Mouse (Mus musculus): ENCODE measurements around the gene Col6a6. TPM values are rescaled to one million over a fixed set of nuclear protein-coding genes. Genes with fewer than 3 reads are reported as not detected.
"Not testable (repeated sequence)": the region's sequence is repeated elsewhere in the genome, so short reads cannot be mapped to it uniquely, and the experiment has no call there.

Gene Col6a6
- polyA plus RNA-seq, 1 experiment, result 0.75 TPM

DNA sequence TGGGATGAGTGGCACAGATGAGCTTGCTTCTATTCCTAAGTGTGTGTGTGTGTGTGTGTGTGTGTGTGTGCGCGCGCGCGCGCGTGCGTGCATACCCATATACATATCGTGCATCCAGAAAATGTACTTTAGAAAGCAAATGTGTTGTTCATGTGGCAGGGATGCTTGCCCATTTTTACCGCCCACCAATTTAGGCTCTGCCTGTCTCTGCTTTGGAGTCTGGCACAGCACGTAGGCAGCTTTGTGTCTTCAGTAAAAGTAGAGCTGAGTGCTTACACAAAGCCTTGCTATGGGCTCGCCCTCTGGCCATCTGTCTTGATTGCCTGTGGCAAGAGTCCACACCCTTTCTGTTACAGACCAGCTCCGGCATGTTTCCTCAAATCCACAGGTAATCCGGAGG lies 135.5 kb downstream of the Col6a6 start:
- Histone ChIP-seq H3K4me3 (ENCODE audit: insufficient read depth, low read depth, low read length) (no peak overlapping the region), H3K4me1 (ENCODE audit: control insufficient read depth, insufficient read depth, insufficient read length, low read length) (no peaks in the 10 kb centered on the region), H3K27ac (replicated peaks; ENCODE audit: low read depth, low read length) (no peak overlapping the region)

DNA sequence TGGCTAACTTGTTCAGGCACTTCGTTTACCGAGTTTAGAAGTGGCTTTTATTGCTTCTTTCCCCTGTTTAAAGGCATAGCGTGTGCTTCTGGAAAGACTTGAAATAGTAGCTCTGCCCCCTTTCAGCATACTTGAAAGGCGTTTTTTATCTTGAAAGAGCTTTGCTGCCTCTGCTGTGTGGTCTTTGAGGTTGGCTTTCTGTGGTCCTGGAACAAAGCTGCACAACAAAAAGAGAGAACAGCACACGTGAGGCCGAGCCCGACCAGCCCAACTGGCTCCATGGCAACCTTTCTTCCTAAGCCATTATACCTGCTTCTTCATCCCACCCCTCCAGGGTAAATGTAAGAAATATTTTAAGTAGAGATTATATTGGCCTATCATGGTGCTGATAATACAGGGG lies 138.5 kb downstream of the Col6a6 start:
- H3K4me1 ChIP-seq (ENCODE audit: control insufficient read depth, insufficient read depth, insufficient read length, low read length), result no peaks in the 10 kb centered on the region
- H3K4me3 ChIP-seq (ENCODE audit: insufficient read depth, low read depth, low read length), result no peak overlapping the region
- no peak overlapping the region for H3K27ac ChIP-seq (replicated peaks; ENCODE audit: low read depth, low read length)

DNA sequence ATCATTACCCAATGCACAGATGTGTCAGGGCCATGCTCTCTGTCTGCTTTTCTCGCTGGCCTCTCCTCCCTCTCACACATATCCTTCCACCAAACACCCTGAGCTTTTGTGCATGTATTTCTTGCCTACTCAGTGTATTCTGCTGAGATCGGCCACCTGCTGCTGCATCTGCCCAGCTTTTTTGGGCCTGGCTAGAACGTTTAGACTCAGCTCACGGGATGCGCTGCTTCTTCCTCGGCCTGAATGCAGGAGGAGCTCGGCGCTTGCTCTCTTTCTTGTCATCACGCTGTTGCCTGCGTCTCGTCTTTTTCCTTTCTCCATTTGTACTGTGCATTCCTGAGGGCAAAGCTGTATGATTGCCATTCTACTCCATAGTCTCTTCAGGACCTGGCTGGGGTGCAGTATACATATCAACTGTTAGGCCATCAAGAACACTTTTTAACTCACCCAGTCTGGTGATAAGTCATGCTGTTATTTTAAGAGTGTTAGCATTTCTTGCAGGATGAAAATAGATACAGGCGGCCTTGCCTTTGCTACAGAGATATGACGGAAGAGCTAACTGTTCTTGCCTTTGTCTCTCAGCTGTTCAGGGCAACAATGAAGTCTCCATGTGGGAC lies 143.3 kb downstream of the Col6a6 start:
- H3K4me1 ChIP-seq (ENCODE audit: control insufficient read depth, insufficient read depth, insufficient read length, low read length), result no peaks in the 10 kb centered on the region
- no peak overlapping the region for H3K27ac ChIP-seq (replicated peaks; ENCODE audit: low read depth, low read length)
- H3K4me3 ChIP-seq (ENCODE audit: insufficient read depth, low read depth, low read length), result no peak overlapping the region

DNA sequence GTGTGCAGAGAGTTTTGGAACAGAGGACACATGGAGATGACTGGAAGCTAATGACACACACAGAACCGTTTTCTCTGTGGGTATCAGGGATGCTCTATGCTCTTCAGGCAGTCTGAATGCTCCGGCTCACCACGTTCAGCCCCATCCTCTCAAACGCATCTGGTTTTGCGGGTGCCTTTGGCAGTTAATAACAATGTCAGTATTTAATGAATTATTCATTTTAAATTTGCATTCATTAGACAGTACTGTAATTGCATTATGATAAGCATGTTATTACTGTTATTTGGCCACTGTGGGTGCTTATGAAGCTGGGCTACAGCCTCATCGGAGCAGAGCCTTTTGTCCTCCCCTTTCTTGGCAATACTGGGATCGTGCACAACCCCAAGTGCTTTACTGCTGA lies 146.6 kb downstream of the Col6a6 start:
- no peaks in the 10 kb centered on the region for H3K4me1 ChIP-seq (ENCODE audit: control insufficient read depth, insufficient read depth, insufficient read length, low read length)
- H3K27ac ChIP-seq (replicated peaks; ENCODE audit: low read depth, low read length), result no peak overlapping the region
- H3K4me3 ChIP-seq (ENCODE audit: insufficient read depth, low read depth, low read length), result no peak overlapping the region

DNA sequence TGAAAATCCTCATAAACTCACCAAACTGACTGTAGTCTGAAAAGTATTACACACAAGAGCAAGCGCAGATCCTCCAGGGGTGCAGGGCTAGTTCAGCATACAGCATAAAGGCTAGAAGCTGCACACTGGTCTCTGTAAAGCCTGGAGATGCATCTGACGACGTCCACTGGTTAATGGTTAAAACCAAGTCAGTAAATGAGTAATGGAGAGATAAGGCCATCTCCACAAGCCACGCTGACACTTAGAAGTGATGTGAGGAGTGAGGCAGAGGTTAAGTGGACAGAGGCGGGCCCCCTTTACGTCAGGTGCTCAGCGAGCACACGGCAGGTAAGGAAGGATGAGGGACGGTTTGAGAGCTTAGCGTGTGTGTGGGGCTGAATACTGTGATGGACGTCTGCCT lies 152.0 kb downstream of the Col6a6 start:
- H3K4me3 ChIP-seq (ENCODE audit: insufficient read depth, low read depth, low read length), result no peak overlapping the region
- H3K4me1 ChIP-seq (ENCODE audit: control insufficient read depth, insufficient read depth, insufficient read length, low read length), result no peaks in the 10 kb centered on the region
- no peak overlapping the region for H3K27ac ChIP-seq (replicated peaks; ENCODE audit: low read depth, low read length)

DNA sequence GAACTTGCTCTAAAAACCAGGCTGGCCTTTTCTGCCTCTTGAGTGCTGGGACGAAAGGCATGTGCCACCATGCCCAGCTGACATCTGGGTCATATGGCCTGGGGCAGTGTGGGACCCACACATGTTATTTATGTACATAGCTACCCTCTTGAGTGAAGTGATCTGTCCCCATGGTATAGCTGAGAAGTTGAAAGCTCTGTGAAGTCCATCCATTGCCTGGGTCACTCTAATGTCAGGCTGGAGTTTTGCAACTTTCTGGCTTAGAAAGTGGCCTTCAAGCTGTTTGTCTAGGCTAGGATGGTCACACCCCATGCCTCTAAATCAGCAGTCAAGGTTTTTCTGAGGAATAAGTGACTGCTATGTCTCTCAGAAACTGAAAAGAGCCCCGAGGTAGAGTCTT lies 155.9 kb downstream of the Col6a6 start:
- H3K27ac ChIP-seq (replicated peaks; ENCODE audit: low read depth, low read length), result no peak overlapping the region

DNA sequence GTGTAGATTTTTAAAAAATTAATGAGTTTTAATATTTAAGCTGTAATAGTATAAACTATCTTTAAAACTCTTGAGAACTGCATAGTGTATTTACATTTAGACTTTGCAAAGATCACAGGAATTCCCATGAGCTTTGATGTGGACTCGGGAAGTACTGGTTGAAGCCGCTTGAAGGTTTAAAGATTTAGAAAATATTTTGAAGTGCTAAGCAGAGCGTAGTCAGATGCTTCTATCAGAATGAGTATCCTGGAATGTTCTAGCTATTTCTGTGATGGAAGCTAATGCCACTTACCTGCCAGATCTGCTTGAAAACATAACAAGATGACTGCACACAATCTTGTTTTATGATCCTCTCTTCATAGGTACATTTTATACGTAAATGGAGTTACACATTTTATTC lies 157.0 kb downstream of the Col6a6 start:
- H3K4me1 ChIP-seq (ENCODE audit: control insufficient read depth, insufficient read depth, insufficient read length, low read length), result no peaks in the 10 kb centered on the region
- H3K4me3 ChIP-seq (ENCODE audit: insufficient read depth, low read depth, low read length), result no peak overlapping the region
- H3K27ac ChIP-seq (replicated peaks; ENCODE audit: low read depth, low read length), result no peak overlapping the region

More for the DNA sequence above, 155.9 kb downstream of the Col6a6 start:
- no peaks in the 10 kb centered on the region for H3K4me1 ChIP-seq (ENCODE audit: control insufficient read depth, insufficient read depth, insufficient read length, low read length)
- H3K4me3 ChIP-seq (ENCODE audit: insufficient read depth, low read depth, low read length), result no peak overlapping the region

DNA sequence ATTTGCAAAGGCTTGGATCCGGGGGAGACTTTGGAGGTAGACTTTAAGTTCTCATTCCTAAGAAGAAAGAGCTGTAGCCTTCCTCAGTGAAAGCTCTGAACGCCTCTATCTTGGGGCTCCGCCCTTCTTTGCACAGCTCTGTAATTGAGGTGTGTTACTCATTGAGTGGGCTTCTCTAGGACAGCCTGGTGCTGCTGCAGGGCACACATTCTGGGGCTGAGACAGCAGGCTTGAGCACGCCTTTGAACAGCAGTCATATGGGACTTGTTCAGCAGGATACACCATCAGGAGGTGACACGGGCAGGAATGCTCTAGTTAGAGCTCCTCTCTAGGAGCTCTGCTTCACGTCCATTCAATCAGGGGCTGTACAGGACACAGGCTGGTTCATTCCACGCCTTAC lies 162.7 kb downstream of the Col6a6 start:
- Histone ChIP-seq H3K27ac (replicated peaks; ENCODE audit: low read depth, low read length) (no peak overlapping the region), H3K4me1 (ENCODE audit: control insufficient read depth, insufficient read depth, insufficient read length, low read length) (no peaks in the 10 kb centered on the region), H3K4me3 (ENCODE audit: insufficient read depth, low read depth, low read length) (no peak overlapping the region)

DNA sequence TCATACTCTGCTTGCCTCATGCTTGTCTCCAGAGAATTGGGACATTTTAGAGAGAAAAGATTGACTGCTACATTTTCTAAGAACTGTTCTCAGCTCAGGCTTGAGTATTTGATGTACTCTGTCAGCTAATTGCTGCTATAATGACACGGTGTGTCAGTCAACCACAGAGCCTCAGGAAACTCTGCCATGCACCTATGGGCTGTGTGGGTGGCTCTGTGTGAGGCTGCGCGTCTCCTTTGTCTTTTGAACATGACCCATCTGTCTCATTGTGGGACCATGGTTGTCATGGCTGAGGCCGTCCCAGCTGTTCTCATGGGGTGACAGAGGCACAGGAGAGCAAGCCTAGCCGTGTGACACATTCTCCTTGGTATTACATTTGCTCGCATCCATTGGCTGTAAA lies 168.1 kb downstream of the Col6a6 start:
- Histone ChIP-seq H3K4me3 (ENCODE audit: insufficient read depth, low read depth, low read length) (no peak overlapping the region), H3K27ac (replicated peaks; ENCODE audit: low read depth, low read length) (no peak overlapping the region), H3K4me1 (ENCODE audit: control insufficient read depth, insufficient read depth, insufficient read length, low read length) (no peaks in the 10 kb centered on the region)

DNA sequence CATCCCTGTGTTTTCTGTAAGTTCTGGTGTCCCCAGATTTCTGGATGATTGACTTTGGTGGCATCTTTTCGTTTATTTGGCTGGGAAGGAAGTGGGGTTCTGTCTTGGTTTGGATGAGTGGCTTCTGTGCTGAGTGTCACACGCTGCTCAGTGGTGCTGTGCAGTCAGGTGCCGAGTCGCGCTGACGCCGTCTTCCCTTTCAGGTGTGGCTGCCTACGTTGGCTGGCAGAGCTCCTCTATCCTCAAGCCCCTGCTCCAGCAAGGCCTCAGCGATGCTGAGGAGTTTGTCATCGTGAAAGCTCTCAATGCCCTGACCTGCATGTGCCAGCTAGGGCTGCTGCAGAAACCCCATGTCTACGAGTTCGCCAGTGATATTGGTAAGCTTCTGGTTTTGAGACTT lies 169.7 kb downstream of the Col6a6 start:
- Histone ChIP-seq H3K4me3 (ENCODE audit: insufficient read depth, low read depth, low read length) (no peak overlapping the region), H3K4me1 (ENCODE audit: control insufficient read depth, insufficient read depth, insufficient read length, low read length) (no peaks in the 10 kb centered on the region), H3K27ac (replicated peaks; ENCODE audit: low read depth, low read length) (no peak overlapping the region)

DNA sequence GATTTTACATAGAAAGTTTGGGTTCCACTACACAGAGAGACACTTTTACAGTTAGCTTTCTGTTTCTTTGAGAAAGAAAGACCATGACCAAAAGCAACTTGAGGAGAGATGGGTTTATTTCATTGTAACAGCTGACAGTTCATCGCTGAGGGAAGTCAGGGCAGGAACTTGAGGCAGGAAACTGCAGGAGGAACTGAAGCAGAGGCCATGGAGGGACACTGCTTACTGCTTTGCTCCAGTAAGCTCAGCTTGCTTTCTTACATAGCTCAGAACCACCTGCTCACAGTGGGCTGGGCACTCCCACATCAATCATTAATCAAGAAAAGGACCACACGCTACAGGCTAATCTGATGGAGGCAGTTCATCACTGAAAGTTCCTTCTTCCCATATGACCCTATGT lies 171.8 kb downstream of the Col6a6 start:
- Histone ChIP-seq H3K4me1 (ENCODE audit: control insufficient read depth, insufficient read depth, insufficient read length, low read length) (no peaks in the 10 kb centered on the region), H3K4me3 (ENCODE audit: insufficient read depth, low read depth, low read length) (no peak overlapping the region), H3K27ac (replicated peaks; ENCODE audit: low read depth, low read length) (no peak overlapping the region)

DNA sequence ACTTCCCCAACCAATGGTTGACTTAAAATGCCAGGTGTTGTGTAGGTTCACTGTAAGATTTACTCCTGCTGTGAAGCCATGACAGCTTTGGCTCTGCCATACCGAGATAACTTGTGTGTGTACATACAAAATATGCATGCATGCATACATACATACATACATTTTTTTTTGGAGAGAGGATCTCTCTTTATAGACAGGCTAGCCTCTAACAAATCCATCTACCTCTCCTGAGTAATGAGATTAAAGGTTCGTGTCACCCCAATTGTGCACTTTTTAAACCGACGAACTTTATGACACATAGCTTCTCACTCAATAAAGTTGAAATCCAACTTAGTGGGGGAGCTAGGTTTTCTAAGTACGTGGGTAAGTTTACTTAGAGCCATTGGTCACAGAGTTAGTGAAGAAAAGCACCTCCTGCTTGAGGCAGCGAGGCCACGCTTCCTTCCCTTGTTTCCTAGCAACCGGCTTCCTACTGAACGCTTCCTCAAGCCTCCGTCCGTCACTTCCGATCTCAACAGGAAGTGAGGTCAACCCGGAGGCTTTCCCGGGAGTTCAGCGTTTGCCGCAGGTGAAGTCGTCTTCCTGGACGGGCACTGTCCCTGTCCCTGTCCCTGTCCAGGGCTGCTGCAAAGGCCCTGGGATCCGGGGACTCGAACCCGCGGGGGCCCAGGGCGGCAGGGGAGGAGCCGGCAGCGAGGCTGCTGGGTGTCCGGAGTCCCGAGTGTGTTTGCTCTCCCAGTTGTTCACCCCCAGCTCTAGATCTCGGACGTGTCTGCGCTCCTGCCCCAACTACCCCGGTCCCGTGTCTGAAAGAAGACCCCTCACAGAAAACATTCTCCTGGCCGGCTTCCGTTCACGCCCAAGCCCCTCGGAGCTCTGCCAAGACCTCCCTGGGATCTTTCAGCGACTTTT lies 185.2 kb downstream of the Col6a6 start, which contains the start of gene Pik3r4:
Pik3r4 (plus strand) TSS at position 519 of the 912 bp plus-strand sequence.
- Histone ChIP-seq H3K4me1 (ENCODE audit: control insufficient read depth, insufficient read depth, insufficient read length, low read length) (no peaks in the 10 kb centered on the region; the same call in 1 of the 2 replicates), H3K27ac (replicated peaks; ENCODE audit: low read depth, low read length) (peak within 1 kb of the TSS; percentile 52), H3K4me3 (ENCODE audit: insufficient read depth, low read depth, low read length) (peak within 1 kb of the TSS; percentile 94)

DNA sequence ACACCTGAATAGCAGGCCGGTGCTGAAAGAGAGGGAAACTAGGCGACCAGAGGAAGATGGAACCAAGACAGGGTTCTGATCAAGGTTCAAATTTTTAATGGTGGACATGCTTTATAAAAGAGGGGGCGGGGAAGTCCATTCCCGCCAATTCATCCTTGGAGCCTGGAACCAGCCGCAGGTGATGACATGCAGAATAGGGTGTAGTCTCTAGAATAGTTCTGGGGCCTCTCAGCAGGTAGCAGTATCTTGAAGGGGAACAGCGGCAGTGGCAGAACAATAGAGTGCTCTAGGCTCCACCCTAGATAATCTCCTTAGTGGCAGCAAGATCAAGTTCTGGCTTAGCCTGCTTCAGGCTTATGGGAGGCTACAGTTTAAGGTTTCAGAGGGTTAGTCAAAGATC lies 186.6 kb downstream of the Col6a6 start:
- not testable (repeated sequence) for H3K4me1 ChIP-seq (ENCODE audit: control insufficient read depth, insufficient read depth, insufficient read length, low read length); H3K4me3 ChIP-seq (ENCODE audit: insufficient read depth, low read depth, low read length); H3K27ac ChIP-seq (replicated peaks; ENCODE audit: low read depth, low read length)
